Mouse (Mus musculus) embryonic fibroblast, embryonic 13.5 days (primary cell): ENCODE measurements around the gene Cp. TPM values are rescaled to one million over a fixed set of nuclear protein-coding genes. Genes with fewer than 3 reads are reported as not detected.

ENCODE experiments used
- H3K27ac ChIP-seq: 2 replicates; pipeline ENCODE4 v1.5.1; 2012; ENCODE audit warnings: low read length, control low read depth, inconsistent platforms; ENCODE audit not compliant: insufficient read depth
- H3K4me1 ChIP-seq: 2 replicates; pipeline ENCODE4 v1.6.1; 2011; ENCODE audit warnings: low read length; ENCODE audit not compliant: control insufficient read depth, insufficient read depth
- H3K4me3 ChIP-seq: 2 replicates; pipeline ENCODE4 v1.5.1; 2011; ENCODE audit warnings: mild to moderate bottlenecking, control low read depth, low read length; ENCODE audit not compliant: insufficient read depth
- CTCF ChIP-seq: IDR thresholded peaks from 2 replicates; pipeline ENCODE4 v1.5.1; 2011; ENCODE audit warnings: mild to moderate bottlenecking, control low read depth, low read length, moderate library complexity, borderline replicate concordance; ENCODE audit not compliant: insufficient read depth
- POLR2A ChIP-seq: IDR thresholded peaks from 2 replicates; pipeline ENCODE4 v1.6.1; 2011; ENCODE audit warnings: low read depth, mild to moderate bottlenecking, control low read depth, low read length, moderate library complexity
- polyA plus RNA-seq: library from polyadenylated mRNA; stranded (reverse); fragments of >200 nt; gene quantifications from 2 replicates; pipeline ENCODE4 v1.2.4, GENCODE M21; 2011; ENCODE audit warnings: low read depth; ENCODE audit not compliant: missing spikeins, insufficient read length

Gene Cp
- polyA plus RNA-seq, 1 experiment: 5.6 TPM

DNA sequence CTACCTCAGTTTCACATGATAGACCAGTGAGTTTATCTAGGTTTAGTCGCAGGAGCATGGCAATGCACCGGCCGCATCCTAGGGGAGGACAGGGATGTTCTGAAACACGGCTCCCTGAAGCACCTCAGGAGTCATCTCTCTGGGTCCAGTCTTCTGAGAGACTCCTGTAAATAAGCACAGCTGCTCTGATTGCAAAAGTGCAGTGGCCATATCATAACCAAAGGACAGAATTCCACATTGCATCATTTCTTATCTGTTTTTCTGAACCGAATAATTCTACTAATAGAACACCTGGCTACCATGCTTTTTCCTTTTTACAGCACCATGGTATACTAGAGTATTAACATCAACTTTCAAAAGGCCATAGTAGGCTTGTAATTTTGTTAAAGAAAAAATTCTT, 8.4 kb downstream of the Cp start:
- TF ChIP-seq CTCF: no peak
- no peak for TF ChIP-seq POLR2A
- H3K27ac ChIP-seq: no peak overlapping the region

DNA sequence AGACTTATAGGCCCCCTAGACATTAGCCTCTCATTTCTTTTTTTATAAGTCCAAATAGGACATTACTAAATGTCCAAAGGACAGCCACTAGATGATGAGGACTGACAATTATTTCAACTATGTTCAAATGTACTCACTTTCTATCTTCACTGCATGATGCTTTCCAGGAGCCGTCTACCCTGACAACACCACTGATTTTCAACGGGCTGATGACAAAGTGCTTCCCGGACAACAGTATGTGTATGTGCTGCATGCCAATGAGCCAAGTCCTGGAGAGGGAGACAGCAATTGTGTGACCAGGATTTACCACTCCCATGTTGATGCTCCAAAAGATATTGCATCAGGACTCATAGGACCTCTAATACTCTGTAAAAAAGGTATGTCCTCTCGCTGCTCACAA, 9.2 kb downstream of the Cp start:
- no peaks in the 10 kb centered on the region; the same call in 1 of the 2 replicates for H3K4me1 ChIP-seq
- no peak overlapping the region for H3K27ac ChIP-seq
- TF ChIP-seq CTCF (no peak), POLR2A (no peak)
- H3K4me3 ChIP-seq: no peak overlapping the region

More for the DNA sequence above, 8.4 kb downstream of the Cp start:
- Histone ChIP-seq H3K4me1 (peaks cover 4% of the 10 kb centered on the region), H3K4me3 (no peak overlapping the region)

DNA sequence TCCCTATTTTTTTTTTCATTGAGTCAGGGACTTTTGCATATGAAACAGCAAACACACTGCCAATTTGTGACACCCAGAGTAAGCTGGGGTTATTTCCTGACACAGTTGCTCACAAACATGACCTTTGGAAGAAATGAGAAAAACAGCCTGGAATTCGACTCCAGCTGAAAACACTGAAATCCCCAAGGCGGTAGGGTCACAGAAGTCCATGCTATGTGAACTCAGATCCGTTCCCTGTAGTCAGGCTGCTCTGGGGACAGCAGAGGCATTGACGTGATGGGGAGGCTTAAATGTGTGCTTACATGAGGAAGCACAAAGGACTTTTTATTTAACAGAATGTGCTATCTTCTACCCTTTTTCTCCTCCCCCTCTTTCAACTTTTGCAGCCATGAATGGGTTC, 21.6 kb downstream of the Cp start:
- H3K4me1 ChIP-seq: no peaks in the 10 kb centered on the region
- no peak overlapping the region for H3K27ac ChIP-seq
- H3K4me3 ChIP-seq: no peak overlapping the region
- no peak for TF ChIP-seq CTCF
- TF ChIP-seq POLR2A: no peak

DNA sequence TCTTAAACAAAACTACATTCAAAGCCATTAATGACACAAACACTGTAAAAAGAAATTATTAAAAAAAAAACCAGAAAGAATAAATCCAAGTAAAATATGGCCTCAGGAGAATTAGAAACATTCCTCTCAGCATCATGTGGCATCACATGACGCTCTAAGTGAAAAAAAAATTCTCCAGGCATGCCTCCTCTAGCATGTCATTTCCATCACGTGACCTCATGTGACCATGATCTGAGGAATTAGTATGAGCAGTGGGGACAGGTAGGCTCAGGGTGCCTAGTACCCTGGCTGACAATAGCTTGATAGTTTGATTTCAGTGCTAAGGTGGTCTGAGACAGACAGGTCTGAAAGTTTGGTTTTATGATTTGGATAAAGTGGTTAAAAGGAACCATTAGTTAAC, 24.3 kb downstream of the Cp start:
- Histone ChIP-seq H3K4me1 (no peaks in the 10 kb centered on the region), H3K27ac (no peak overlapping the region), H3K4me3 (no peak overlapping the region)
- TF ChIP-seq POLR2A (no peak), CTCF (no peak)

DNA sequence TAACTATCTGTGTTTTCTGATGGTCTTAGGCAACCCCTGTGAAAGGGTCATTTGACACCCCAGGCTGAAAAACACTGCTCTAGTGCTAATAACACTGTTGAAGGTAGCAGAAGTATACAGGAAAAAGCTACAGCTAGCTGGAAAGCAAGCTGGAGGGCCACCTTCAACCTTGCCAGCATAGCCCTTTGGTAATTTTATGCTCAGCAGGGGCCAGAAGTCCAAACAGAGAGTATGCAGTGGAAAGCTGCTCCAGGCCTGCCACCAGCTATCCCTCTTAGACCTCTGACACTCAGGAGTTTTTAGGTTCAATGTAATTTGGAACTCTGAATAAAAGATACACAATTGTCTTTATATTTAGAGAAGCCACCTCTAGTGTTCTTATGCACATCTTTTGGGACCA, 26.0 kb downstream of the Cp start:
- TF ChIP-seq CTCF (no peak), POLR2A (no peak)
- H3K4me1 ChIP-seq: no peaks in the 10 kb centered on the region
- no peak overlapping the region for H3K4me3 ChIP-seq
- no peak overlapping the region for H3K27ac ChIP-seq

DNA sequence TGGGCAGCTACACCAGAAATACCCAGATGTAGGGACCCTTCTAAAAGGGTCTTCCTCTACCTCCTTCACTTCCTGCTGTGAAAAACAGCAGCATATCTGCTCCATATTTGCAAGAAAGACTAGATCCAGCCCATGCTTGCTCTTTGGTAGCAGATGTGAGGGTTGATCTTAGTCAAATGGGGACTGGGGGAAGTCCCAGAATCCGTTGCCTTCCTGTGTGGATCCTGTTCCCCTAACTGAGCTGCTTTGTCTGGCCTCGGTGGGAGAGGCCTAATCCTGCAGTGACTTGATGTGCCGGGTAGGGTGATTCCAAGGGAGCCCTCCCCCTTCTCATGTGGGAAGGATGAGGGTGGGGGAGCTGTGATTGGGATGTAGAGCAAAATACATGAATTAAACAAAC, 29.3 kb downstream of the Cp start:
- H3K27ac ChIP-seq: no peak overlapping the region
- no peak overlapping the region for H3K4me3 ChIP-seq
- no peaks in the 10 kb centered on the region for H3K4me1 ChIP-seq
- TF ChIP-seq CTCF: no peak
- TF ChIP-seq POLR2A: no peak

DNA sequence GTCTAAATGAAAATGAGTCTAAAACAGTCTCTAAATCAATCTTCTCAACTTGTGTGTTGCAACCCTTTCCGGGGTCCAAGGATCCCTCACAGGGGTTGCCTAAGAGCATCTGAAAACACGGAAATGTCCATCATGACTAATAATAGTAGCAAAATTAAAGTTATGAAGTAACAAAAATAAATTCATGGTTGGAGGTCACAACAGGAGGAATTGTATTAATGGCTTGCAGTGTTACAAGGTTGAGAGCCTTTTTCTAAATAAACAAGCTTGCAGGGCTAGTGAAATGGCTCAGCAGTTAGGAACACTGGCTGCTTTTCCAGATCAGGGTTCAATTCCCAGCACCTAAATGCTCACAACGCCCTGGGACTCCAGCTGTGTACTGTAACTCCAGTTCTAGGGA, 33.2 kb downstream of the Cp start:
- Histone ChIP-seq H3K27ac (no peak overlapping the region), H3K4me3 (no peak overlapping the region), H3K4me1 (no peaks in the 10 kb centered on the region)
- TF ChIP-seq CTCF (no peak), POLR2A (no peak)

DNA sequence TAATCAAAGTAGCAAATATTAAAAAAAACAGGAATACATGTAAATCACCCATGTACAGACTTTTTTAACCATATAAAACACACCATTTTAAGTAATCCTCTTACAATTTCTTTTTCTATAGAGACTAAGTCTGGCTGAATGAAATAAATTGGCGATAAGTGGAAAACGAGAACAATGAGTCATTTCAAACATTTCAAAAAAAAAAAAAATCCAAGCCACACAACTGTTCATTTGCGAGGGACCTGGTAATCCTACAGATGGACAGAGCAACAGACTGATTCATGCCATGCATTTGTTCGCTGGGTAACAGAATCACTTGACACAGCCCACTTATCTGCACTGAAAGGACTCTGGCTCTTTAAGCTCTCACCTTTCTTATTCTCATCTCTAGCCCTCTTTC, 35.5 kb downstream of the Cp start:
- Histone ChIP-seq H3K27ac (no peak overlapping the region), H3K4me1 (no peaks in the 10 kb centered on the region), H3K4me3 (no peak overlapping the region)
- TF ChIP-seq CTCF: no peak

DNA sequence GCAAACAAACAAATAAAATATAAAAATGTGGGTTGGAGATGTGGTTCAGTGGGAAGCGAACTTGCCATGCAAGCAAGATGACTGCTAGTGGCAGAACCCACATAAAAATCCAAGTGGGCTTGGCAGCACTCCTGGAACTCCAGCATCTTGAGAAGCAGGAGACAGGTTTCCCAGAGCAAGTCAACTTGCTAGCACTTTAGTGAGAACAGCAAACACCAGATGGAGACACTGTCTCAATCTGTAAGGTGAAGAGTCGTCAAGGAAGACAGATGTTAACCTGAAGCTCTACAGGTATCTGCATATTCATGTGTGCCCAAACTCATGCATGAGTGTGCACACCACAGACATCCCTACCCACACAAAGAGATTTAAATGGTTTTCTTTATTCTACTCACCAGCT, 42.7 kb downstream of the Cp start:
- no peak for TF ChIP-seq CTCF
- no peak for TF ChIP-seq POLR2A
- no peak overlapping the region for H3K27ac ChIP-seq
- H3K4me3 ChIP-seq: no peak overlapping the region
- no peaks in the 10 kb centered on the region for H3K4me1 ChIP-seq

DNA sequence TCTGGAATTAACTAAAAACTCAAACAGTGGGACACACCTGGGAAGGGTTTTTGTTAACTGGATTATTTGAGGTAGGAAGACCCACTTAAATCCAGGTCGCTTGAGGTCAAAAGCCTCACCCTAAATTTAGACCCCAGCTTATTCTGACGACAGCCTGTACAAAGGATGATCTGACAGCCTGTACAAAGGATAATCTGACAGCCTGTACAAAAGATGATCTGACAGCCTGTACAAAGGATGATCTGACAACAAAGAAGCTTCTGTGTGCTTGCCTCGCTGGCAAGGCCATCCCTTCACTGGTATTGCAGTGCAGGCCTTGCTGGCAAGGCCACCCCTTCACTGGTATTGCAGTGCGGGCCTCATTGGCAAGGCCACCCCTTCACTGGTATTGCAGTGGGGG, 44.0 kb downstream of the Cp start:
- Histone ChIP-seq H3K4me3 (no peak overlapping the region), H3K27ac (no peak overlapping the region), H3K4me1 (no peaks in the 10 kb centered on the region)
- TF ChIP-seq CTCF: no peak
- no peak for TF ChIP-seq POLR2A

DNA sequence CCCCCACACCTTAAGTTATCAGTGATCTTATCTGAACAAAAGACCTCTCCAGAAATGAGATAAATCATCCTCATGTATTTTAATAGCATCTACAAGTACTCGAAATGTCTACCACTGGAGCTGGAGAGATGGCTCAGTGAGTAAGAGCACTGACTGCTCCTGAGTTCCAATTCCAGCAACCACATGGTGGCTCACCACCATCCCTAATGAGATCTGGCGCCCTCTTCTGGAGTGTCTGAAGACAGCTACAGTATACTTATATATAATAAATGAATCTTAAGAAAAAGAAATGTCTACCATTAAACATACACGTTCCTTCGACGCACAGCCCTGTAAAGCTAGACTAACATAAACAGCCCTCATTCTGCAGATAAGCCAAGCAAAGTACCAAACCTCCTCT, 45.9 kb downstream of the Cp start:
- no peaks in the 10 kb centered on the region for H3K4me1 ChIP-seq
- no peak for TF ChIP-seq POLR2A
- H3K4me3 ChIP-seq: no peak overlapping the region
- no peak overlapping the region for H3K27ac ChIP-seq
